8 mouse cellular contexts compared by ENCODE assay signal in genomic region chr6:124740888-124741761, GRCm38 (mm10). TPM values are rescaled to one million over a fixed set of nuclear protein-coding genes. Genes with fewer than 3 reads are reported as not detected.
DNase-seq lines count a peak whose midpoint lies in the region; ATAC-seq lines count a peak whose summit lies in the region.

TSS of gene Grcc10 (minus strand) at chr6:124741374.

- H3K27me3 ChIP-seq in hindbrain, embryonic 14.5 days (ENCODE audit: control insufficient read depth, insufficient read depth, low read length): no peaks in the 10 kb centered on the region

- peak within 1 kb of the TSS; percentile 73 for H3K4me3 ChIP-seq in hindbrain, embryonic 14.5 days (replicated peaks; ENCODE audit: low read length)

- H3K9me3 ChIP-seq in hindbrain, embryonic 14.5 days (ENCODE audit: control insufficient read depth, low read length): no peaks in the 10 kb centered on the region

- peak within 1 kb of the TSS; percentile 83 for H3K4me2 ChIP-seq in hindbrain, embryonic 14.5 days (replicated peaks)

- peak; percentile 78 for ATAC-seq in hindbrain, embryonic 14.5 days (ENCODE audit: low FRiP score)

- WGBS in hindbrain, embryonic 14.5 days: under 1% methylated on average over 41 of the region's 41 CpGs

- peaks cover 31% of the 10 kb centered on the region for H3K4me1 ChIP-seq in hindbrain, embryonic 14.5 days (replicated peaks; ENCODE audit: control insufficient read depth, insufficient read depth, low read length)

- DNase-seq in T-cell, adult 2 months (ENCODE audit: low spot score): peak; percentile 97
- peak; percentile 88 to 89 for DNase-seq in cerebellum, postnatal 25 days
- peak; percentile 77 to 78 for DNase-seq in frontal cortex, postnatal 25 days (ENCODE audit: low spot score in 2 of 2)
- DNase-seq in hindbrain, embryonic 14.5 days (ENCODE audit: low spot score): peak; percentile 88
- peak; percentile 87 to 91 for DNase-seq in layer of hippocampus, postnatal 36 days
- DNase-seq in lung, postnatal 36 days: peak; percentile 92
- peak; percentile 98 for DNase-seq in retina, postnatal 1 day
- peak; percentile 81 for DNase-seq in urinary bladder, adult 2 months (ENCODE audit: low spot score)

- peak within 1 kb of the TSS; percentile 96 for H3K9ac ChIP-seq in hindbrain, embryonic 14.5 days

- peak within 1 kb of the TSS; percentile 98 for H3K27ac ChIP-seq in hindbrain, embryonic 14.5 days

- peaks cover 30% of the 10 kb centered on the region for H3K36me3 ChIP-seq in hindbrain, embryonic 14.5 days (replicated peaks; ENCODE audit: control insufficient read depth, insufficient read depth)

RNA-seq across cellular contexts. Expression of gene Grcc10, which starts in this region (rescaled TPM):
- polyA plus RNA-seq in hindbrain, embryonic 14.5 days (2014; fragmentation: Nextera tagmentation; extraction: Ambion mirVana): 616 and 701 TPM in 2 replicates
- 100 to 1,000 TPM; 337 to 366 TPM for total RNA-seq in layer of hippocampus, postnatal 36 days (2021)
- 214 and 229 TPM in 2 replicates for polyA plus RNA-seq in urinary bladder, adult 2 months (2012; rRNA removed)

Comparison
In these comparisons a context has a peak if more than half of its experiments do, and no peak if none do; other contexts are left out.
1. Peak in every context shown above with its lines: DNase-seq, ATAC-seq, H3K4me3 ChIP-seq and H3K27ac ChIP-seq.